Mouse (Mus musculus) fibroblast of lung, adult 2 months (primary cell): ENCODE results near the gene Cd63.

ENCODE experiments used
- DNase-seq: peaks from one replicate; pipeline ENCODE4 v3.0.0-alpha.2; 2011; ENCODE audit warnings: low read depth

Gene Cd63

GRCm38 (mm10) chr10:128900698-128901097 lies at the start of gene Cd63:
Cd63 (plus strand) TSS chr10:128900989.
- DNase-seq: no peak

- DNase-seq: no peak
Measured at GRCm38 (mm10) chr10:128861176-128861575, 39.6 kb upstream of the Cd63 start.

- DNase-seq: no peak
Measured at GRCm38 (mm10) chr10:128866042-128866441, 34.7 kb upstream of the Cd63 start.

GRCm38 (mm10) chr10:128866518-128866917 lies 34.3 kb upstream of the Cd63 start:
- no peak for DNase-seq

GRCm38 (mm10) chr10:128870341-128870740 lies 30.4 kb upstream of the Cd63 start:
- DNase-seq: no peak

- DNase-seq: peak; percentile 28
Measured at GRCm38 (mm10) chr10:128878291-128878690, 22.5 kb upstream of the Cd63 start.

- DNase-seq: no peak
Measured at GRCm38 (mm10) chr10:128878811-128879210, 22.0 kb upstream of the Cd63 start.

- DNase-seq: no peak
Measured at GRCm38 (mm10) chr10:128882067-128882466, 18.7 kb upstream of the Cd63 start.

- DNase-seq: no peak
Measured at GRCm38 (mm10) chr10:128888941-128889827, 11.6 kb upstream of the Cd63 start.

GRCm38 (mm10) chr10:128889846-128890245 lies 10.9 kb upstream of the Cd63 start:
- no peak for DNase-seq

GRCm38 (mm10) chr10:128890383-128891295 lies 10.2 kb upstream of the Cd63 start:
- DNase-seq: no peak

GRCm38 (mm10) chr10:128891296-128892094 lies 9.3 kb upstream of the Cd63 start, which contains the start of gene Gdf11:
Gdf11 (minus strand) TSS chr10:128891718.
- DNase-seq: no peak

GRCm38 (mm10) chr10:128892246-128892645 lies 8.5 kb upstream of the Cd63 start:
- no peak for DNase-seq

- DNase-seq: peak; percentile 70
Measured at GRCm38 (mm10) chr10:128895437-128895836, 5.4 kb upstream of the Cd63 start.

- no peak for DNase-seq
Measured at GRCm38 (mm10) chr10:128895952-128896693, 4.7 kb upstream of the Cd63 start.

GRCm38 (mm10) chr10:128896807-128897206 lies 4.0 kb upstream of the Cd63 start:
- DNase-seq: no peak

- DNase-seq: no peak
Measured at GRCm38 (mm10) chr10:128897501-128897900, 3.3 kb upstream of the Cd63 start.

- DNase-seq: no peak
Measured at GRCm38 (mm10) chr10:128899759-128900490, 864 bp upstream of the Cd63 start.

GRCm38 (mm10) chr10:128901409-128901808 lies 620 bp downstream of the Cd63 start:
- no peak for DNase-seq

- DNase-seq: no peak
Measured at GRCm38 (mm10) chr10:128902409-128902988, 1.7 kb downstream of the Cd63 start.
